Mouse (Mus musculus) cerebellum, adult 11-12 months (tissue): ENCODE measurements around the gene Det1.

Experiments used
- DNase-seq: peaks from one replicate; pipeline ENCODE4 v3.0.0; 2022

The Det1 gene

DNA sequence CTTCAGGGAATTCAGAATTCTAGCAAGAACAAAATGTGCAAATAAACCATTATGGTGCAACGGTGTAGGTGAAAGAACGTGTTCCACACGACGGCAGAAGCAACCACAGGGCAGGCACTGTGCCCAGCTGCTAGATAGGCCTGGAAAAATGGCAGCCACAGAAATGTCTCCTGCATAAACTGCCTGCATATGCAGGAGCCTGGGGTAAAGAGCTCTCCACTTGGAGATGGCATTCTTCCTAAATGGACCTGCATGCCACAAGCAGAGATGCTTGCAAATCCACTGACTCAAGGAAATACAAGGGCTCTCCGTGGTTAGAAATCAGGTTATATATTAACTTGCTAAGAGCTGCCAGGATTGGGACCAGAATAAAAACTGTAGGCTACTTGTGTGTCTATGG is 68.3 kb downstream of the Det1 start:
- DNase-seq = no peak
